Mouse (Mus musculus): ENCODE measurements around the gene Arhgdia. TPM values are rescaled to one million over a fixed set of nuclear protein-coding genes. Genes with fewer than 3 reads are reported as not detected.

The Arhgdia gene
- total and polyA plus RNA-seq, 3 experiments: 172 to 958 (median 417) TPM

GRCm38 (mm10) chr11:120531646-120532045 lies 49.8 kb downstream of the Arhgdia start:
- Histone ChIP-seq H3K27me3 (replicated peaks) (peaks cover 40% of the 10 kb centered on the region), H3K36me3 (replicated peaks in 1 of 2; ENCODE audit: control insufficient read depth in 1 of 2, insufficient read depth in 1 of 2, low read length in 1 of 2) (no peaks in the 10 kb centered on the region), H3K4me2 (ENCODE audit: insufficient read depth, low read depth, poor library complexity, severe bottlenecking) (no peak overlapping the region), H3K9me3 (replicated peaks; ENCODE audit: low read length) (peaks cover 9% of the 10 kb centered on the region), H3K4me3 (replicated peaks in 1 of 3; ENCODE audit: low read depth in 2 of 3, low read length in 2 of 3, poor library complexity in 1 of 3) (no peak overlapping the region), H3K79me2 (replicated peaks; ENCODE audit: control insufficient read depth, extremely low read depth, insufficient read depth, poor library complexity, severe bottlenecking) (no peaks in the 10 kb centered on the region), H3K27ac (ENCODE audit: insufficient read depth, low read depth) (no peak overlapping the region), H3K9ac (ENCODE audit: insufficient read depth, low read depth) (no peak overlapping the region), H3K4me1 (ENCODE audit: control insufficient read depth in 1 of 2, insufficient read depth in 2 of 2) (peaks cover 10 to 28% of the 10 kb centered on the region in 2 experiments)
- DNase-seq (ENCODE audit: extremely low read depth): no peak
- in situ Hi-C loops (cut with MboI; ENCODE audit: low pct_ligation_motif_present, low pct_unique_long_range_greater_than_20kb, low sequenced_read_pairs): no loop called here
- dilution Hi-C loops (cut with MboI; ENCODE audit: extremely low pct_ligation_motif_present, extremely low pct_unique_long_range_greater_than_20kb, low sequenced_read_pairs): no loop called here
- TF ChIP-seq POLR2AphosphoS2 (IDR thresholded peaks at IDR 0.05; ENCODE audit: low read depth, low read length) (no peak), BHLHE40 (IDR thresholded peaks at IDR 0.05; ENCODE audit: low read depth, low read length) (no peak), CTCF (conservative IDR thresholded peaks at IDR 0.05 in 1 of 2, IDR thresholded peaks at IDR 0.05 in 1 of 2; ENCODE audit: low read depth in 2 of 2, low read length in 2 of 2) (no peak), RAD21 (IDR thresholded peaks at IDR 0.05; ENCODE audit: low read depth, low read length) (no peak), SMC3 (IDR thresholded peaks at IDR 0.05; ENCODE audit: low read depth, low read length) (no peak), MXI1 (IDR thresholded peaks at IDR 0.05; ENCODE audit: low read depth, low read length) (no peak), HCFC1 (IDR thresholded peaks at IDR 0.05; ENCODE audit: low read depth, low read length) (no peak), USF1 (IDR thresholded peaks at IDR 0.05; ENCODE audit: low read depth, low read length) (no peak), ZKSCAN1 (IDR thresholded peaks at IDR 0.05; ENCODE audit: borderline replicate concordance, low read depth, low read length) (no peak), CHD2 (IDR thresholded peaks at IDR 0.05; ENCODE audit: low read length) (no peak), KAT2A (IDR thresholded peaks at IDR 0.05; ENCODE audit: insufficient replicate concordance, low read length) (no peak), PAX5 (IDR thresholded peaks at IDR 0.05; ENCODE audit: low read length) (no peak), MYC (IDR thresholded peaks at IDR 0.05; ENCODE audit: low read depth, low read length) (no peak), GABPA (IDR thresholded peaks at IDR 0.05; ENCODE audit: insufficient replicate concordance, low read depth, low read length) (no peak), ELF1 (IDR thresholded peaks at IDR 0.05; ENCODE audit: low read depth, low read length) (no peak), NELFE (IDR thresholded peaks at IDR 0.05; ENCODE audit: low read depth, low read length) (no peak)

- no peak within 1 kb of the TSS for H3K4me2 ChIP-seq (ENCODE audit: insufficient read depth, low read depth, poor library complexity, severe bottlenecking)
These were observed 51.1 kb downstream of the Arhgdia start, which contains the start of gene Gcgr for GRCm38 (mm10) chr11:120530085-120530964. Gene Gcgr, plus strand, starts transcription at chr11:120530699.

More at GRCm38 (mm10) chr11:120530085-120530964, 51.1 kb downstream of the Arhgdia start, which contains the start of gene Gcgr:
- Histone ChIP-seq H3K9me3 (replicated peaks; ENCODE audit: low read length) (peaks cover 10% of the 10 kb centered on the region), H3K4me1 (ENCODE audit: control insufficient read depth in 1 of 2, insufficient read depth in 2 of 2) (peaks cover 0 to 17% of the 10 kb centered on the region in 2 experiments; a peak in 2 of 4 replicates), H3K9ac (ENCODE audit: insufficient read depth, low read depth) (no peak within 1 kb of the TSS), H3K27ac (ENCODE audit: insufficient read depth, low read depth) (no peak within 1 kb of the TSS), H3K36me3 (replicated peaks in 1 of 2; ENCODE audit: control insufficient read depth in 1 of 2, insufficient read depth in 1 of 2, low read length in 1 of 2) (no peaks in the 10 kb centered on the region), H3K27me3 (replicated peaks) (peaks cover 40% of the 10 kb centered on the region), H3K79me2 (replicated peaks; ENCODE audit: control insufficient read depth, extremely low read depth, insufficient read depth, poor library complexity, severe bottlenecking) (no peaks in the 10 kb centered on the region), H3K4me3 (replicated peaks in 1 of 3; ENCODE audit: low read depth in 2 of 3, low read length in 2 of 3, poor library complexity in 1 of 3) (no peak within 1 kb of the TSS)
- dilution Hi-C loops (cut with MboI; ENCODE audit: extremely low pct_ligation_motif_present, extremely low pct_unique_long_range_greater_than_20kb, low sequenced_read_pairs): no loop called here
- no peak for DNase-seq (ENCODE audit: extremely low read depth)
- TF ChIP-seq IRF4 (IDR thresholded peaks at IDR 0.05; ENCODE audit: low read depth, low read length) (no peak), CTCF (conservative IDR thresholded peaks at IDR 0.05 in 1 of 2, IDR thresholded peaks at IDR 0.05 in 1 of 2; ENCODE audit: low read depth in 2 of 2, low read length in 2 of 2) (no peak), ZC3H11A (IDR thresholded peaks at IDR 0.05; ENCODE audit: low read depth, low read length) (no peak), ZKSCAN1 (IDR thresholded peaks at IDR 0.05; ENCODE audit: borderline replicate concordance, low read depth, low read length) (no peak), TCF12 (IDR thresholded peaks at IDR 0.05; ENCODE audit: low read depth, low read length) (no peak), MAZ (IDR thresholded peaks at IDR 0.05; ENCODE audit: low read depth, low read length) (no peak), POLR2AphosphoS2 (IDR thresholded peaks at IDR 0.05; ENCODE audit: low read depth, low read length) (no peak)
- in situ Hi-C loops (cut with MboI; ENCODE audit: low pct_ligation_motif_present, low pct_unique_long_range_greater_than_20kb, low sequenced_read_pairs): no loop called here
